Mouse (Mus musculus): ENCODE data around the gene Lrrc74b. TPM values are rescaled to one million over a fixed set of nuclear protein-coding genes. Genes with fewer than 3 reads are reported as not detected.
A peak's percentile ranks its signal among the peaks of the same experiment; 100 is the strongest.
"Not testable (repeated sequence)": the region's sequence is repeated elsewhere in the genome, so short reads cannot be mapped to it uniquely, and the experiment has no call there.

Gene Lrrc74b
- total RNA-seq, 2 experiments from 2014 or later, result 1.7 to 2.4 TPM

DNA sequence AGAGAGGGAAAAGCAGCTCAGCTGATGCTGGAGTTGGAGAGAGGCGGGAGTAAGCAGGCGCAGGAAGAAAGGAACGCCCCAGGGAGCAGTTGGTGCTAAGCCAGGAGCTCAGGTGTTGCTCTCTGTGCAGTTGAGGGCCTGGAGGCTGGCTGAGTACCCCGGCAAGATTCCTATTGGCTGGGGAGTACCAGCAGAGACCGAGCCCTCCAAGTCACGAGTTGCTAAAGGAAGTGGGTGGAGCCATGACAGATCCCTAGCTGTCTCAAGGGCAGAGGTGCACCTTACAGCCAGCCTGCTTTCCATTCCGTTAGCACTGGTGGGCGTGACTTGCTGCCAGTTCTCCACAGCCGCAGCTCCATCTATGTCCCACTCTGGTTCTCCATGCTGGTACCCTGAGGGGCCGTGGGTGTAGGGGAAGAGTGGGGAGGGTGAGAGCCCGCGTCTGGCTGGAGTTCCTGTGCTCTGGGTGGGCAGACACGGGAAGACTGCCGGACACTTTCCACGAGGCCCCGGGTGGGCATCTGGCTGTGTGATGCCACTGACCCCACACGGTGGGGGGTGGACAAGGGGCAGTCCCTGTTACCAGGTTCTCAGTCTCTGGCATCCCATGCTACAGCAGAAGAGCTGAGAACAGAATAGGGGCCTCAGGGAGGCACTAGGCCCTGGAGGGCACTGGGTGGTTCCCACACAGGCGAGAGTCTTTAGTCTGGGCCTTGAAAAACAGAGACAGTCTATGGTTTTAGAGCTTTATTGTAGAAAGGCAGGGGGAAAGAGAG lies 6.9 kb downstream of the Lrrc74b start:
- DNase-seq (ENCODE audit: low spot score in 2 of 2), result no peak

DNA sequence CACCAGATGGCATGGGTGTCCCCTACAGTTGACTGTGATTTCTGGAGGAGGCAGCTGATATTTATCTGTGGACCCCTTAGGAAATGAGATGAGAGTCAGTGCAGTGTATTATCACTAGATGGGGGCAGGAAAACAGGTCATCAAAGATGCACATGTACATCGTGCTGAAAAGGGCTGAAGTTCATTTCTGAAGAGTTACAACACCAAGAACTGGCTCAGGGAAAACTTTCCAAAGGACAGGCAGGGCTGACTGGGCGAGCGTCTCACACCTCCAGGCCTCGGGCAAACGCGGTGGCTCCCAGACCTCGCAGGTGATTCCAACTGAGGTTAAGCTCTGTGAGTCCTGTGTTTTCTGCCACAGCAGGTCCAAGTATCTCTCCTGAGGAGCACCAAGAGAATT lies 8.2 kb downstream of the Lrrc74b start:
- DNase-seq (ENCODE audit: low spot score in 2 of 2), result no peak

DNA sequence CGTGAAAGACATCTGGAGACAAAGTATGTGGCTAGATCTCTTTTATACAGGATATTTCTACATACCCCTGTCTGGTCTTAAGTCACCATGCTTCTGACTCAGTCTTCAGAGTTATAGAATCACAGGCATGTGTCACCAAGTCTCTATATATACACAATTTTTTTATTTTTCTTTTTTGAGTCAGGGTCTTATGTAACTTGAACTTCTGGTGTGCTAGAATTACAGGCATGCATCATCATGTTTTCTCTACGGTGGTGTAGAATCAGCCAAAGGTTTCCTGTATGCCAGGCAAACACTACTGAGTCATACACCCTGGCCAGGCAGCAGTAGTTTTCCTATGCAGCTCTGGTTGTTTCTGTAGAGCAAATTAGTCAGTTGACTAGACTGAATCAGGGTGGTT lies 18.4 kb downstream of the Lrrc74b start:
- no peak for DNase-seq (ENCODE audit: low spot score in 2 of 2)

DNA sequence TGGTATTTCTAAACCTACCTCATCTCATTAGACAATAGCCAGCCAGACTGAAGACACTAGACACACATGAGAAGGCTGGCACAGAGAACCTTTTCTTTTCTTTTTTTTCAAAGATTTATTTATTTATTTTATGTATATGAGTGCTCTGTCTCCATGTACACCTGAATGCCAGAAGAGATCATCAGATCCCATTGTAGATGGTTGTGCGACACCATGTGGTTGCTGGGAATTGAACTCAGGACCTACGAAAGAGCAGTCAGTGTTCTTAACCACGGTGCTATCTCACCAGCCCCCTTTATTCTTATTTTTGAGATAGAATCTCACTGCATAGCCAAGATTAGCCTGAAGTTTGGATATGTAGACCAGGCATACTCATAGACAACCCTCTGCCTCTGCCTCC lies 24.5 kb downstream of the Lrrc74b start:
- no peak for DNase-seq (ENCODE audit: low spot score in 2 of 2)

DNA sequence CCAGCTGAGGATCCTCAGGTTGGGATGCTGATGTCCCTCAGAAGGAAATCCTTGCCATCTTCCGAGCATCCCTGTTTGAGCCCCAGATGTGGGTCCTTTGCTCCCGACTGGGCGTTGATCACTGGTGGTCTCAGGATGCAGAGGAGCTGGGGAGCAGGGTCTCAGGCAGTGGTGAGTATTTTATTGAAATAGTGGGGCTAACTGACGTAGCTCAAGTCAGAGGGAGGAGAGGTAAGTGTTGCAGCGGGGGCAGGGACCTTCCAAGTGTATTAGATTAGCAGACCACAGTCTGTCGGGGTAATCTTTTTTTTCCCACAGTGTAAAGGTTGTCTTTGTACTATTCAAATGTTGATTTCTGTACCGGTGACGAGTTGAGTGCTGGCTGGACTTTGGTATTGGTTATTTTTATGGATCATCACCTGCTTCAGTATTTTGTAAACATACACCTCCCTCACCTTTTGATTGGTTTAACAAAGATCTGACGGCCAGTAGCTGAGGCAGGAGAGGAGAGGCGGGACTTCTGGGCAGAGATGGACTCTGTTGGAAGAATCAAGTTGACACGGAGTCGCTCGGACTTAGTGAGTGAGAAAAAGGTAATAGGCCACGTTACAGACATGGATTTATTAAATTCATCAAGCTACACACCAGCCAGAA lies 28.2 kb downstream of the Lrrc74b start:
- DNase-seq (ENCODE audit: low spot score in 2 of 2), result no peak

DNA sequence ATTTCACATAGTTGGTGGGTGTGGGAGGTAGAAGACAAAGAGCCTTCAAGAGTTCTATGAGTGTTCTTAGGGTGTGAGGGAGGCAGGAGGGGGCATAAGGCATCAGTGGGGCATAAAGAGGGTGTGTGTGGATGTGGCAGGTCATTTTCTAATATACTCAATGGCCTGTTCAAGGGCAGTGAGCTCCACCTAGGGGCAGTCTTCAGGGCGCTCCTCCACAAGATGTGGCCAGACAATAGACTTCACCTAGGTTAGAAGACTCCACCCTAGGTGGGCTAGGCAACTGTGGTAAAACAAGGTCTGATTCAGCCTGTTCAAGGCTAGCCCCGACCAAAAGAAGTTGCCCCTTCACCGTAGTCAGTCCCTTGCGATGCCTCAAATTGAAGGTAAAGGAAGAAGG lies 28.8 kb downstream of the Lrrc74b start:
- DNase-seq (ENCODE audit: low spot score in 2 of 2), result no peak

DNA sequence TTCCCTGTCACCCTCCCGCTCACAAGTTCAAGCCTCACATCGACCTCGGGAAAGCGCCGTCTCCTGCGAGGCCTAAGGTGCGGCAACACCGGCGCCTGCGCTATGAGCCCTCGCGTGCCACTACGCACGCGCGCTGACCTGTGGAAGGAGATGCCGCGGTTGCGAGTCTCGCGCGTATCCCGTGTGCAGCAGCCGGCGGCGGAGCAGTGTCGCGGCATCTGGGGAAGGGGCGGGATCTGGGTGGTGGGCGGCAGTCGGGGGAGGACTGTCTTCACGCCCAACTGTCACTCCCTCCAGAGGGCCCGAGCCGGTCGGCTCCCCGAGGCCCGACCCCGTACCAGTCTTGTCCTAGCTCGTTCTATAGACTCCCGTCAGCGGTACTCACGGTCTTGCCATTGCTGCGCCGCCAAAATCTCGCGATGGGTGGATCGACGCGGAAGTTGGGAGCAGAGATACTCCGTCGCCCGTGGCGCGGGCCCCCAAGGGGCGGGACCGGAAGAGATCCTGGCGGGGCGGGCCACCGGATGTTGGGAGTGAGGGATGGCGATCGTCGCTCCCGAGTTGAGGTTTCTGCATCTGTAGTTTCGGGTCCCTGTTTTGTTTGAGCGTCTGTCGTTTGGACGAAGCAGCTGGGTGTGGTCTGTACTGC lies 30.3 kb downstream of the Lrrc74b start, which contains the start of gene Thap7:
Gene Thap7 (minus strand): TSS at position 497 of the 649 bp plus-strand sequence.
- DNase-seq (ENCODE audit: low spot score in 2 of 2), result peak; percentile 96

DNA sequence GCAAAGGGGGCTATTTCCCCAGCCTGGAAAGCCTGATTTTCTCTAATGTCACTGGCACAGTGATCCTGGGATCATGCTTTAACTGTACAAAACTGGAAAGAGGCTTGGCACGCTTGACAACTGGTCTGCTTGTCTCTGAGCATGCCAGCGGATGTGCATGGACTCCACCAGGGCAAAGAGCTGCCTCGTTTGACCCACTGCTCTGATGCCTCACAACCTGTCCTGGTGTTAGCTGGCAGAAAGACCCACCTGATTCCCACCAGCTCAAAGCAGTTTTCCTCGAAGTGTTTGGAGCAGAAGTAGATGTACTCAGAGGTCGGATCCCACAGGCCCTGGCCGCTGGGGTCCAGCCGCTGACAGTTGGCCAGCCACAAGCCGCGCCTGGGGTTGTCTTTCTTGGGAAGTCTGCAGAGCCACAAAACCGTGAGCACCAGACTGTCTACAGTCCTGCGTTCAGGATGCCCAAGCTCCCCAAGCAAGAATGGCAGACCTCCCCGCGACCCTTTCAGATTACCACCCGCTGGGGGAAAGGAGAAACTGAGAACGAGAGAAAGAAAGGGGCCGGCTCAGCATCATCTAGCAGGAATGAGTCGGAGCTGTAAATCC lies 31.0 kb downstream of the Lrrc74b start:
- DNase-seq (ENCODE audit: low spot score in 2 of 2), result no peak

DNA sequence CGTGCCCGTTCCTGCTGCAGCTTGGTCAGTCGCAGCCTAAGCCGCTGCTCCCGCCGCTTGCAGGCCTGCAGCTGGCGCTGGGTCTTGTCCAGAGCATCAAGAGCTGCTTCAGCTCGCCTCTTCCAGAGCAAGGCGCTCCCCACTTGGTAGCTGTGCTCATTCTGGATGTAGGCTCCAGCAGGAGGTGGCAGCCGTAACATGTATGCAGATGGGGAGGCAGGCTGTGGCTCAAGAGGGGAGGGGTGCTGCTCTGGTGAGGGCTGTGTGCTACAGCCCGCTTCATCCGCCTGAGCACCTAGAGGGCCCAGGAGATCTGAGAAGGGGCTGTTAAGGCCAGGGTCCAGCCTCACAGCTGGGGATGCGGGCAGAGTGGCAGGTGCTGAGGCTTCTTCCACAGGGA lies 32.8 kb downstream of the Lrrc74b start:
- DNase-seq (ENCODE audit: low spot score in 2 of 2), result no peak

DNA sequence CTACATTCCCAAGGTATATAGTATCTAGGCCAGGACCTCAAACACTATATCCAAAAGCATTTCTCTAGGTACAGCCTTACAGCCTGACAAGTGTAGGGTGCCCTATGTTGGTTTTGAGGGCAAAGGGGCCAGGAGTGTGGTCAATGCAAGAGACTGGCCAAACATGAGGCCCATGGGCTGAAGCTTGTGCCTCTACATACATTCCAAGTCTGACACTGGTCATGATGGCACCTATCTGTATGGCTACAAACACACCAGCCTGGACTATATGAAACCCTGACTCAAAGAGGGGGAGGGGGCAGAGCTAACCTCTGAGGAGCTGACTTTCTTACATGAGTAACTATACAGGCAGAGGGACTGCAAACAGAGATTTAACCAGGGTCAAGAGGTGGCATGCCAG lies 33.4 kb downstream of the Lrrc74b start:
- no peak for DNase-seq (ENCODE audit: low spot score in 2 of 2)

DNA sequence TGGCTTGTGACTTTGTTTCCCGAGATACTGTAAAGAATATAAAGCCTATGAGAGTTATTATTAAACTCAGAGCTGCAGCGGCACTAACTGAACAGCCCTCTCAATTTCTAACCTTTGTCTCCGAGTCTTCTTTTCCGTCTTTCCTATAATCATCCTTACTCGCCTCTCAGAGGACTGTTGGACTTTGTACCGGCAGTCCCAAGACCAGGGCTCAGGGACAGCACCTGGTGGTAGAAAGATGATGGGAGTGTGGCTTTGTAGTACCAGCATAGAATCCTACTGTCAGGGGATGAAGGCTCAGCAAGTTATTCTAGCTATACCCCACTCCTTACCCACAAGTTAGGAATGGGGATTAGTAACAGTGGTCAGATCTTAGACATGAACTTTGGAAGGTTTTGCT lies 34.8 kb downstream of the Lrrc74b start:
- DNase-seq (ENCODE audit: low spot score in 2 of 2), result no peak

DNA sequence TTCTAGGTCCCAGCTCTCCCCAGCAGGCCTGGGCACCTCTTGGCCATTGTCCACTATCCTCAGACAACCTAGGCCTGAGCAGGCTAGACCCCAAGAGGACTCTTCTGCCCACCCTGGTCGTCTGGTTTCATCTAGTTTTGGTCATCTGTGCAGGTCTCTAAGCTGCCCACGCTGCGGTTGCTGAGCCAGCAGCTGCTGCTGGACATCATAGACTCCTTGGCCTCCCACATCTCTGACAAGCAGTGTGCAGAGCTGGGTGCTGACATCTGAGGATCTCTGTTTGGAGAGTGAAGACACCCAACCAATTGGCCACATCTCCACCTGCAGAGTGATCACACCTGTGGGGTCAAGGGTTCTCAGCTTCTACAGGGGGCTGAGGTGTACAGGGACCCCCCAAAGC lies 35.5 kb downstream of the Lrrc74b start:
- no peak for DNase-seq (ENCODE audit: low spot score in 2 of 2)

DNA sequence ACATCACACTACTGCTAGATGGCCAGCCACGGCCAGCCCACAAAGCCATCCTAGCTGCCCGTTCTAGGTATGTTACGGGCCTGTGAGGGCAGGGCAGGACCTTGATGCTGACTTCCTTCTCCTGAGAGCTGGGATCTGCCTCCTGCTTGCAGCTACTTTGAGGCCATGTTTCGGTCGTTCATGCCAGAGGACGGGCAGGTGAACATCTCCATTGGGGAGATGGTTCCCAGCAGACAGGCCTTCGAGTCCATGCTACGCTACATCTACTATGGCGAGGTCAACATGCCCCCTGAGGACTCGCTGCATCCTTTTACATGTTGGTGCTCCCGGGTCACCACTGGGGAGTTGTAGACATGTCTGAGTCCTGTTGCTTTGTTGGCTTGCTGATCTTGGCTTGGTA lies 36.9 kb downstream of the Lrrc74b start:
- DNase-seq (ENCODE audit: low spot score in 2 of 2), result no peak

DNA sequence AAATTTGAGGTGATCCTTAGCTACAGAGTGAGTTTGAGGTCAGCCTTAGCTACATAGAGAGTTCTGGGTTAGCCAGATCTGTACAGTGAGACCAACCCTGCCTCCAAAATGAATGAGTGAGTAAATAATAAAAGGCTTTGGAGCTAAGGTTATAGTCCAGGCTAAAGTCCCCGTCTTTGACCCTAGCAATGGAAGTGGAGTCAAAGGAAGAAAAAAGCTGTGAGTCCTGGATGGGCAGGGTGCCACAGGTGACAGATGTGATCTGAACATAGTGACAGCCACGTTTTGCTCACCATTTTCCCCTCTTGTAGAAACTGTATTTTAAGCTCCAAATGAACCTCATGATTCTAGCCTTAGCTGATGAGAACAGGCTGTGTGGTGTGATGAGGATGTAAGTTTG lies 42.1 kb downstream of the Lrrc74b start:
- DNase-seq (ENCODE audit: low spot score in 2 of 2), result no peak

DNA sequence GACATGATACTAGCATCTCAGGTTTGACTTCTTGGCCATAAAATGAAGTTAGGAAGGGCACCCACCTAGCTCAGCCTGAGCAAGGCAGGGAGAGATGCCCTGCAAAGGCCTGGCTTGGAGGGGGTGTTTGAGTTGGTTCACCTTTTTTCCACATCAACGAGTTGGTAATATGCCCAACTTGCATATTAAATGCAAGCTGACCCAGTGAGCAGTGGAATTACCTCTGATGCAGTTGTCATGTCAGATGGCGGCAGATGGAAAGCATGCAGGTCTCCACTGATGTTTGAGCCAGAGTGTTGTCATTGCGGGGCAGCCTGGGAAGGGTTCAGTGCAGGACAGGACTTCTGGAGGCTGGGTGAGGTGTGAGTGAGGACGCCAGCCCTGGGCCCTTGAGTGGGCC lies 49.6 kb downstream of the Lrrc74b start:
- DNase-seq (ENCODE audit: low spot score in 2 of 2), result no peak

DNA sequence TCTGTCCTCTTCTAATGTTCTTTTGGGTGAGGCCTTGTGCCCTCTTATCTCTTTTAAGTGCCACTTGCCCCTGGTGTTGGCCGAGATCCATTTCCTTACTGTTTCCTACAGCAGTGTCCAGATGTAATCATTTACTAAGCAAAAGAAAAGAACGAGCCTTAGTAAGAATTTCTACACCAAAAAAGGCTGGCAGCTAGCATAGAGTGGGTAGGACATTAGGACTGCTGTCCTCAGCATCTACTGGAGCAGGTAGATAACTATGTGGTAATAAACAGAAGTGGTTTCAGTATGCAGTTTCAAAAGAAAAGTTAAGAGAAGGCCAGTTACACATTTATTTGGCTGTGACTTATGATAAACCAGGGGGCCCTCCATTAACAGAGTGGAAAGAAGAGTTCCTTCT lies 50.4 kb downstream of the Lrrc74b start:
- DNase-seq (ENCODE audit: low spot score in 2 of 2), result no peak

DNA sequence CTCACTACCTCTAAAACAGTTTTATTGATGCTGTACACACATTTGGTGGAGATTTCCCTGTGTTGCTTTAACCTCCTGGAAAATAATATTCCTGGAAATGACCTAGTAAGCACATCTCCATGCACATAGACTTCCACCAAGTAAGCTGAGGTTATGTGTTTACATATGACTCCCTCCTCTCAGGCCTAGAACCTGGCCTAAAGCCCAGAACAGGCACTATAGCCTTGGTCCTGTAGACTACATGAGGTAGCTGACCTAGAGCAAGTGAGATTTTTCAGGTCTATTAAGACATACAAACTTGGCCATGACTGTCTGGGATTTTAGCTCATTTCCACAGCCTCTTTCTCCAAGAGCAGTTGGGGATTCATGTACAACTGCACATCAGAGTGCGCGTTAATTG lies 50.9 kb downstream of the Lrrc74b start:
- no peak for DNase-seq (ENCODE audit: low spot score in 2 of 2)

DNA sequence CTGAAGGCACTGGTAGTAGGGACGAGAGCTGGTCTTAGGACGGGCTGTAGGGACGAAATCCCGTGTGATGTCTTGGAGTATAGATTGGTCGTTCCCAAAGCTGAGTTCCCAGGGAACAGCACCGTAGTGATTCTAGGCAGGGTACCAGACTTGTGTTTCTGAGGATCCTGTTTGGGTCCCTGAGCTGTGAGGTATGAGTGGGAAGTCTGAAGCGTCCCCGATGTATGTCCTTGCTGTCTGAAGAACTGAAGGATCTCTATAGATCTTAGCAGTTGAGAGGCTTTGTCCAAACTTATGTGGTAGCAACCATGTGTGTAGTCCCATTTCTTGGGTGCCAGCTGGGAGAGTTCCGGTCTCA lies 51.8 kb downstream of the Lrrc74b start:
- DNase-seq (ENCODE audit: low spot score in 2 of 2), result no peak

DNA sequence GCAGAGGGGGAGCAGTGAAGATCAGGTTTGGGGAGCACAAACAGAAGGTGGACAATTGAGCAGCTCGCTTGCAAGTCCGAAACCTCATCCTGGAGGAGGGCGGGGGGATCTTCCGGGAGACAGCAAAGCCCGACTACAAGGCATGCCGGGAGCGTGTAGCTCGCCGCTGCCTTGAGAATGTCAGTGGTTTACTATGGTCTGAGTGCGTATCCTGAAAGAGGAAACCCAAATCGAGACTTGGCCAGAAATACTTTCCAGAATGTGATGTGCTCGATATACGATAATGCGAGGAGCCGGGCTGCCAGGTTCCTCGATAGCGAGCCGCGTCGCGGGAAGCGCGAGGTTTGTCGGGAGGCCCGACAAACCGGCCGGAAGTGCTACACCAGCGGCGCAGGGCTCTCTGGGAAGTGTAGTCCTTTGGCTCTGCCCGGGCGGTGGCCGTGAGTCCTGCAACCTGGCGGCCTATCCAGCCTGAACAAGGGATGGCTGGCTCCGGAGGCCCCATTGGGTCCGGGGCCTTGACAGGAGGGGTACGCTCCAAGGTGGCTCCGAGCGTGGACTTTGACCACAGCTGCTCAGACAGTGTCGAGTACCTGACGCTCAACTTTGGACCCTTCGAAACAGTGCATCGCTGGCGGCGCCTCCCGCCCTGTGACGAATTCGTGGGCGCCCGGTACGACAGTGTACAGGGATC lies 52.4 kb downstream of the Lrrc74b start, which contains the start of gene Lztr1:
Gene Lztr1 (plus strand): TSS at position 143 of the 694 bp plus-strand sequence.
- peak; percentile 85 to 89 for DNase-seq (ENCODE audit: low spot score in 2 of 2)

DNA sequence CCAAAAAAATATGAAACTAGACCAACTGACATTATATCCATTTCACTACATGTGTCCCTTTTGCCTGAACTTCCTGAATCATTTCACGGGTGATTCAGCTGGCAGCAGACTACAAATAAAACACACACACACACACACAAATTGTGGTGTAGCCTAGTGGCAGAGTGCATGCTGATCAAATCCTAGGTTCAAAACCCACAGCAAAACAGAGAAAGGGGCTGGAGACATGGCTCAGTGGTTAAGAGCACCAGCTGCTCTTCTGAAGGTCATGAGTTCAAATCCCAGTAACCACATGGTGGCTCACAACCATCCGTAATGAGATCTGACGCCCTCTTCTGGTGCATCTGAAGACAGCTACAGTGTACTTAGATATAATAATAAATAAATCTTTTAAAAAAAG lies 53.0 kb downstream of the Lrrc74b start:
- not testable (repeated sequence) for DNase-seq (ENCODE audit: low spot score in 2 of 2)

DNA sequence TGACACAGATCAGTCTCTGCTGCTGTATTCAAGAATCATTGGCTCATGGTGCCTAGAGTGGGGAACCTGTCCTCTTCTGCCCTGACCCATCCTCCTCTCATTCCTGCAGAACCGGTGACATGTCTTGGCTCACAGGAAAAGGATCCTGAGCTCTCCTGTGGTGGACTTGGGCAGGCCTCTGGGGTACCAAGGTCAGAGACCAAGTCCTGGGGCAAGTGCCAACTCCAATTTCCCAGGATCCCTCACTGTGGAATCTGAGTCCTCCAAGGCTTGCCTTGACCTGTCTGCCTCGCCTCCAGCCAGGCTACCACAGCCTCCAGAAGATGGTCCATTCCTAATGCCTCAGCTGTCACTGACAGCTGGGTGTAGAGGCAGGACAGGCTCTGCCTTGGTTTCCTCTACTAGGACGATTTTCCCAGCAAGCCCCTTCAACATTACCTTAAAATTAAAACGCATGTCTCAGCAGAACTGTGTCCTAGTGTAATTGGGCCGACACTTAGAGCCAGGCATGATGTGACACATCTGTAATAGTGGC lies 54.0 kb downstream of the Lrrc74b start:
- DNase-seq (ENCODE audit: low spot score in 2 of 2), result no peak
